Mouse (Mus musculus): ENCODE data around the gene Ppp2r3d. TPM values are rescaled to one million over a fixed set of nuclear protein-coding genes. Genes with fewer than 3 reads are reported as not detected.

Gene Ppp2r3d
- polyA plus RNA-seq, 1 experiment, result 67.8 TPM

- H3K27ac ChIP-seq (ENCODE audit: control insufficient read depth, insufficient read depth, low read depth, low read length, poor library complexity), result peak overlapping the region; percentile 100
- TF ChIP-seq POLR2A (IDR thresholded peaks at IDR 0.05; ENCODE audit: borderline replicate concordance, control insufficient read depth, low read depth, low read length) (peak; percentile 45; the same call in 1 of the 2 replicates), CTCF (IDR thresholded peaks at IDR 0.05; ENCODE audit: control insufficient read depth, insufficient read depth, low read length) (no peak)
- peak overlapping the region; percentile 88 for H3K4me3 ChIP-seq (replicated peaks; ENCODE audit: control insufficient read depth, low read depth, low read length)
- under 1% methylated on average over 74 of the region's 74 CpGs for WGBS
- H3K4me1 ChIP-seq (ENCODE audit: control insufficient read depth, insufficient read depth, low read length), result no peaks in the 10 kb centered on the region
Observed at GRCm38 (mm10) chr9:124423552-124424291, 53.0 kb downstream of the Ppp2r3d start.

DNA sequence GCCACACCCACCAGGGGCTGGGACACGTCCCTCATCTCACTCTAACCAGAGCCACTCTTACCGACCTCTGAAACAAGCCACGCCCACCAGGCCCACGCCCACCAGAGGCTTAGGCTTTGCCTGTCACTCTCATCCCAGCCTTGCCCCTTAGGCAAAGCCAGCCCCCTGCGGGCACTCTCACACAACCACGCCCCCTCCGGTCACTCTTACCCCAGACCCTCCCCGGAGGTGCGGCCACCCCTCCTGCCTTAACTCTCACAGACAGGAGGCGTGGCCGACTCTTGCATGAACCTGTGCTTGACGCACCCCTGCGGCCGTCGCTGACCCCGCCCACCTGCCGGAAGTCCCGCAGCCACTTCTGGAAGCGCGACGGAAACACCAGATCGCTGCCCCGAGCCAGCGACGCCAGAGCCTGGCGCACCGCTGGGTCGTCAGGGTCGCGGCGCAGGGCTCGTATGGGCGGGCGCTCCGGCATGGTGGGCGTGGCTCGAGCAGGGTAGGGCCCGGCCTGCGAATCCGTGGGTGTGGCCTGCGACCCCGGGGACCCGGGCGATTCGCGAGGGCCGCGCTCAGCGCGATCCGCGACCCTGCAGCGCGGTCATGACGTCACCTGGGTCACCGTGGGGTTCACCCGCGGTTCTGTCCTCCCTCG, 53.7 kb downstream of the Ppp2r3d start:
- H3K27ac ChIP-seq (ENCODE audit: control insufficient read depth, insufficient read depth, low read depth, low read length, poor library complexity), result peak overlapping the region; percentile 100
- H3K4me3 ChIP-seq (replicated peaks; ENCODE audit: control insufficient read depth, low read depth, low read length), result peak overlapping the region; percentile 88
- H3K4me1 ChIP-seq (ENCODE audit: control insufficient read depth, insufficient read depth, low read length), result no peaks in the 10 kb centered on the region
- TF ChIP-seq CTCF (IDR thresholded peaks at IDR 0.05; ENCODE audit: control insufficient read depth, insufficient read depth, low read length), result no peak
- peak; percentile 59; the same call in 1 of the 2 replicates for TF ChIP-seq POLR2A (IDR thresholded peaks at IDR 0.05; ENCODE audit: borderline replicate concordance, control insufficient read depth, low read depth, low read length)
- WGBS, result under 1% methylated on average over 59 of the region's 59 CpGs

DNA sequence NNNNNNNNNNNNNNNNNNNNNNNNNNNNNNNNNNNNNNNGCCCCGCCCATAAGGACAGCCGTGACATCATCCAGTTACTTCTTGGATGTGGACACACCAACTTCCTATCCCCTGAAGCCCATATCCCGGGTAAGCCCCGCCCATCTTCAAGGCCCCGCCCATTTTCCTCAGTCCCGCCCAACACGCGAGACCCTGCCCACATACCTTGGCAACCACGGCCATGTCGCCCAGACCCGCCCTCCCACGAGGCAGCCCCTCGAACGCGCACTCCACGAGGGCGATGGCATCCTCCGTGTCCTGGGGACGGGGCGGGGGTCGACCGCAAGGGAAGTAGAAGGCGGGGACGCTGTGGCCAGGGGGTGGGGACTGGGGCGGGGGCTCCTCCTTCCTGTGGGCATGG, 54.3 kb downstream of the Ppp2r3d start:
- Histone ChIP-seq H3K4me3 (replicated peaks; ENCODE audit: control insufficient read depth, low read depth, low read length) (peak overlapping the region; percentile 88), H3K27ac (ENCODE audit: control insufficient read depth, insufficient read depth, low read depth, low read length, poor library complexity) (peak overlapping the region; percentile 76; the same call in 1 of the 2 replicates), H3K4me1 (ENCODE audit: control insufficient read depth, insufficient read depth, low read length) (no peaks in the 10 kb centered on the region)
- TF ChIP-seq POLR2A (IDR thresholded peaks at IDR 0.05; ENCODE audit: borderline replicate concordance, control insufficient read depth, low read depth, low read length) (no peak), CTCF (IDR thresholded peaks at IDR 0.05; ENCODE audit: control insufficient read depth, insufficient read depth, low read length) (no peak)
- WGBS, result 1% methylated on average over 23 of the region's 25 CpGs

DNA sequence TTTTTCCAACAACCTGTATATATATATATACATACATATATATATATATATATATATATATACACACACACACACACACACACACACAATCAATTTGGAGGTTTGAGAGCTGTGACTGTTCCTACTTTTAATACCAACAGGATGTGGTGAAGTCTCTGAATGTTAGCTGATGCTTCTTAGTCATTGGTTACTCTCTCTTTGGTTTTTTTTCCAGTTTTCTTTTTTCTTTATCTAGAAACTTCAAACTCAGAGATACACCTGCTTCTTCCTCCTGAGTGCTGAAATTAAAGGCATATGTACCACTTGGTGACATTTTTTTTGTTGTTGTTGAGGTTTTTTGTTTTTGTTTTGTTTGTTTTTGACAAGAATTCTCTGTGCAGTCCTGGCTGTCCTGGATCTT, 63.8 kb downstream of the Ppp2r3d start:
- H3K4me1 ChIP-seq (ENCODE audit: control insufficient read depth, insufficient read depth, low read length), result no peaks in the 10 kb centered on the region

DNA sequence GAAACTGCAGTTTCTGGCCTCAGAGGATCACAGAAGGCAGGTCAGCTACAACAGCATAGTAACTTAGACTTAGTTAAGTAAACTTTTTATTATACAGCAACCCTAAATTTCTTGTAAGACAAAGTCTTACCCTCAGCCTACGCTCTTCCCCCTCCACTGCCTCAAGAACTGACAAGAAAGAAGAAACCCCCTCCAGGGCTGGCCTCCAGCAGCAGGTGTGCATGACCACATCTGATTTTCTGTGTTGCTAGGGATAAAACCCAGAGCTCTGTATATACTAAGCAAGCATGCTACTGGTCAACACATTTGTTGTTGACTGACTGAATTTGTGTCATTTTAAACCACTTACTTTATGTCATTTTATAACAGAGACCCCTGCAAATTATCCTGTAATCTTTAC, 65.1 kb downstream of the Ppp2r3d start:
- Histone ChIP-seq H3K4me3 (replicated peaks; ENCODE audit: control insufficient read depth, low read depth, low read length) (no peak overlapping the region), H3K27ac (ENCODE audit: control insufficient read depth, insufficient read depth, low read depth, low read length, poor library complexity) (no peak overlapping the region), H3K4me1 (ENCODE audit: control insufficient read depth, insufficient read depth, low read length) (no peaks in the 10 kb centered on the region)
- WGBS, result 59% methylated on average over 1 of the region's 1 CpGs
- no peak for TF ChIP-seq POLR2A (IDR thresholded peaks at IDR 0.05; ENCODE audit: borderline replicate concordance, control insufficient read depth, low read depth, low read length)

More for the DNA sequence above, 63.8 kb downstream of the Ppp2r3d start:
- TF ChIP-seq POLR2A (IDR thresholded peaks at IDR 0.05; ENCODE audit: borderline replicate concordance, control insufficient read depth, low read depth, low read length), result no peak
- TF ChIP-seq CTCF (IDR thresholded peaks at IDR 0.05; ENCODE audit: control insufficient read depth, insufficient read depth, low read length), result no peak
- Histone ChIP-seq H3K27ac (ENCODE audit: control insufficient read depth, insufficient read depth, low read depth, low read length, poor library complexity) (no peak overlapping the region), H3K4me3 (replicated peaks; ENCODE audit: control insufficient read depth, low read depth, low read length) (no peak overlapping the region)

- 57% methylated on average over 1 of the region's 1 CpGs for WGBS
- no peak overlapping the region for H3K4me3 ChIP-seq (replicated peaks; ENCODE audit: control insufficient read depth, low read depth, low read length)
- TF ChIP-seq CTCF (IDR thresholded peaks at IDR 0.05; ENCODE audit: control insufficient read depth, insufficient read depth, low read length) (no peak), POLR2A (IDR thresholded peaks at IDR 0.05; ENCODE audit: borderline replicate concordance, control insufficient read depth, low read depth, low read length) (no peak)
- no peak overlapping the region for H3K27ac ChIP-seq (ENCODE audit: control insufficient read depth, insufficient read depth, low read depth, low read length, poor library complexity)
- H3K4me1 ChIP-seq (ENCODE audit: control insufficient read depth, insufficient read depth, low read length), result no peaks in the 10 kb centered on the region
Observed at GRCm38 (mm10) chr9:124408564-124408963, 68.1 kb downstream of the Ppp2r3d start.

Other genes starting within 250 kb of the Ppp2r3d start
- gene 2010315B03Rik, start 164.2 kb downstream of the Ppp2r3d start, polyA plus RNA-seq (2011; ENCODE audit: insufficient read depth, insufficient read length, low replicate concordance, missing spikeins), result 2.2 and 3.7 TPM in 2 replicates
- gene Gm21836, start 16.9 kb upstream of the Ppp2r3d start, polyA plus RNA-seq (2011; ENCODE audit: insufficient read depth, insufficient read length, low replicate concordance, missing spikeins), result not detected in 2 replicates

Data from bone marrow, adult 2 months (tissue).